Mouse (Mus musculus) liver, embryonic 14.5 days (tissue): ENCODE measurements at regions not wholly inside any gene's neighbourhood (a gene's known extent, or its start where the extent isn't known, plus 50 kb on each side); places are given as distances from the start of the nearest gene placed in this dataset.

Experiments used
- CTCF ChIP-seq: IDR thresholded peaks from 2 replicates; pipeline ENCODE4 v1.5.1; 2016; ENCODE audit warnings: antibody characterized with exemption, low read depth, control low read depth
- EP300 ChIP-seq: IDR thresholded peaks from 2 replicates; pipeline ENCODE4 v1.6.1; 2016; ENCODE audit warnings: antibody characterized with exemption, low read depth

GRCm38 (mm10) chr5:133171266-133171665 is 628.1 kb upstream of the Auts2 start:
- TF ChIP-seq CTCF = no peak
- no peak for TF ChIP-seq EP300
